Mouse (Mus musculus) heart, postnatal 25 days (tissue): ENCODE data around the gene Tyw1. TPM values are rescaled to one million over a fixed set of nuclear protein-coding genes. Genes with fewer than 3 reads are reported as not detected.

Experiments
- DNase-seq: peaks from one replicate; pipeline ENCODE4 v3.0.0; 2022; ENCODE audit warnings: low spot score
- intact Hi-C: fragments of 180-260 bp; cut with DNase I; formaldehyde crosslinking; loops from one replicate; pipeline ENCODE4 v1.15.1; 2025
- total RNA-seq, 2 experiments: library from RNA; stranded (reverse); gene quantifications; 2 replicates each; pipeline ENCODE4 v1.2.3; 2021

Tyw1 gene
- total RNA-seq, 2 experiments from 2014 or later, result 7.7 to 7.9 TPM

- no peak for DNase-seq
- intact Hi-C loops, result no loop called here
These were observed 112.8 kb downstream of the Tyw1 start for GRCm38 (mm10) chr5:130368236-130368635.

DNA sequence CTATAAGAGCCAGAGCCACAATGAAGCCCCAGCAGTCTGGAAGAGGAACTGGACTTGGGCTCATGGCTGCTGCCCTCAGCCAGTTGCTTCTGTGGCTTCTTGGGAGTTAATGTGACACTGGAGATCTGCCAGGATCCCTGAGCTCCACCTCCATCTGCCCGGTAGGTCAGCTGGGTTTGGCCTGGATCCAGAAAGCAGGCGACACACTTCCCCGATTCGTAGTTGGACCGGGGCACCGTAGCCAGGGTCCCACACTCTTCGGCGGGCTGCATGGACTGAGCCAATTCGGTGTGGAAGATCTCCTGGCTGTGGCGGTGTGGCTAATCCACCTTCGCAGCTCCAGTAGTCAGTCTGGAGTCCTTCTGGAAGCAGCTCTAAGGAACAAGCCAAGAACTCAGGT, 113.8 kb downstream of the Tyw1 start, which contains the start of gene Caln1:
Gene Caln1, plus strand, starts transcription at position 219 of the 400 bp plus-strand sequence.
- intact Hi-C loops, result no loop called here

DNA sequence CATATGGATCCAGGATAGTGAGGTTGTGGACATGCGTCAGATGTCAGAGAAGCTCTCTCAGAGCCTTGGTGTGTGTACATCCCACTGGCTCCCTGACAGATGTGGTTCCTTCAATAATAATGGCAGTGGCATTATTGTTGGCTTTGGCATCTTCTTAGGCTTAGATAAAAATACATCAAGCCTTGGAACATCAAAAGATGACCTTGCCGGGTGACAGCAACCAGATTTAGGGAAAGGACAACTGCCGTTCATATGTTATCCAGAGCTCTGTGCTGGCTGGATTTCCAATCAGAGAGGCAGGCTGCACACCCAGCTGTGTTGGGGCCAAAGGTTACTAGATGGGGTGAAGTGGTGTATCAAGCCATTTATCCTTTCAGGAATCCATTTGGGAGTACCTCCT, 120.0 kb downstream of the Tyw1 start:
- intact Hi-C loops, result no loop called here
- DNase-seq, result no peak

More for the DNA sequence above, 113.8 kb downstream of the Tyw1 start, which contains the start of gene Caln1:
- DNase-seq, result no peak

- DNase-seq, result no peak
- intact Hi-C loops, result no loop called here
These were observed 128.9 kb downstream of the Tyw1 start, which contains the start of gene A330070K13Rik for GRCm38 (mm10) chr5:130384222-130384912. TSS of gene A330070K13Rik (minus strand) at chr5:130384631.

GRCm38 (mm10) chr5:130386418-130386817, 131.0 kb downstream of the Tyw1 start:
- no peak for DNase-seq
- intact Hi-C loops, result no loop called here

Other genes starting within 250 kb of the Tyw1 start
- gene Asl, start 226.4 kb upstream of the Tyw1 start, total RNA-seq, result 1 to 10 TPM; 4.8 to 6.3 TPM
- 10 to 100 TPM; 10.1 to 11.5 TPM for gene Crcp, start 226.3 kb upstream of the Tyw1 start, total RNA-seq
- 10 to 100 TPM; 10.7 to 13.7 TPM for gene Tpst1, start 182.3 kb upstream of the Tyw1 start, total RNA-seq
- gene Kctd7, start 110.8 kb upstream of the Tyw1 start, total RNA-seq, result 1 to 10 TPM; 2.0 to 2.6 TPM
- gene Rabgef1, start 83.8 kb upstream of the Tyw1 start, total RNA-seq, result 10 to 100 TPM; 18.5 to 20.2 TPM
- 10 to 100 TPM; 32.8 to 33.6 TPM for gene Tmem248, start 38.5 kb upstream of the Tyw1 start, total RNA-seq
- 10 to 100 TPM; 39.2 to 43.9 TPM for gene Sbds, start 89 bp upstream of the Tyw1 start, total RNA-seq
- under 1 TPM in 1 of 2 experiments, not detected in 1; 0.06 TPM for gene Caln1, start 113.8 kb downstream of the Tyw1 start, total RNA-seq
- gene A330070K13Rik, start 129.0 kb downstream of the Tyw1 start, total RNA-seq, result not detected